Mouse (Mus musculus): ENCODE data around the gene Bcl2a1a.
"Not testable (repeated sequence)": the region's sequence is repeated elsewhere in the genome, so short reads cannot be mapped to it uniquely, and the experiment has no call there.

Bcl2a1a gene

GRCm38 (mm10) chr9:88956670-88957153 is at the start of gene Bcl2a1a:
Bcl2a1a (plus strand) TSS chr9:88956900.
- not testable (repeated sequence) for DNase-seq (ENCODE audit: extremely low spot score, low spot score)

DNA sequence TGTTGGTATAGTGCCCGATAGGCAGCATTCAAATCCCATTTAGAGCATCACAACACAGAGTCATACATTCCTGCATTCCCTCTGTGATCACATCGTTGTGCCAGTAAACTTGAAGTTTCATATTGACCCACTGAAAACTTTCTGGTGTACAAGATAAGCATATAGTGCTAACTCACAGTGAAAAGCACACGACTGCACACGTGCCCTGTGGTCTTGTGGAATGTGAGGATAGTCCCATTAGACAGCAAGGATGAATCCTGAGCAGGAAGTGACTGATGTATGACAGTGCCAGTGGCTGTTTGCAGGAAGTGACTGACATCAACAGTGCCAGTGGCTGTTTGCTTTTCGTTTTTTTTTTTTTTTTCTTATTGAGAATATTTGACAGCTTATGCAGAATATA is 40.1 kb upstream of the Bcl2a1a start:
- not testable (repeated sequence) for DNase-seq (ENCODE audit: extremely low spot score, low spot score)

GRCm38 (mm10) chr9:88938312-88938711 is 18.4 kb upstream of the Bcl2a1a start:
- not testable (repeated sequence) for DNase-seq (ENCODE audit: extremely low spot score, low spot score)

GRCm38 (mm10) chr9:88951466-88951865 is 5.2 kb upstream of the Bcl2a1a start:
- DNase-seq (ENCODE audit: extremely low spot score, low spot score): not testable (repeated sequence)

GRCm38 (mm10) chr9:88953151-88953550 is 3.5 kb upstream of the Bcl2a1a start:
- DNase-seq (ENCODE audit: extremely low spot score, low spot score): not testable (repeated sequence)

DNA sequence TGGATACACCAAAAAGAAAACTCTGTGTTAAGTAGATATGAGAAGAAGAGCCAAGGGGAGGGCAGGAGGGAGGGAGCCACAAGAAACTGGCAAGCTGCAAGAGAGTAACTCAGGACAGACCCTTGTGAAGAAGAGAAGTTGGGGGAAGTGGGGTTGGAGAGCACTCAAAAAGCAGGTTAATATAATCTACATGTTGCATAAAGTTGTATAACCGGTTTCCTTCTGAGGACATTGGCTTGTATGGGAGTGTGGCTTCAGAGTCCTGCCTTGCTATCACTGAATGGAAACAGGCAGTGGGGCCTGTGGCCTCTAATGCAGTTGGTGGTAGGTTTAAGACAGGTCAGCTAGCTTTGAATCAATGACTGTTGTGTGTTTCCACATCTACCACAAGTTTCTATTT is 1.5 kb upstream of the Bcl2a1a start:
- DNase-seq (ENCODE audit: extremely low spot score, low spot score): not testable (repeated sequence)

GRCm38 (mm10) chr9:88956035-88956434 is 665 bp upstream of the Bcl2a1a start:
- not testable (repeated sequence) for DNase-seq (ENCODE audit: extremely low spot score, low spot score)

- no peak for DNase-seq (ENCODE audit: extremely low spot score, low spot score)
These were observed 2.2 kb downstream of the Bcl2a1a start for GRCm38 (mm10) chr9:88958891-88959290.

DNA sequence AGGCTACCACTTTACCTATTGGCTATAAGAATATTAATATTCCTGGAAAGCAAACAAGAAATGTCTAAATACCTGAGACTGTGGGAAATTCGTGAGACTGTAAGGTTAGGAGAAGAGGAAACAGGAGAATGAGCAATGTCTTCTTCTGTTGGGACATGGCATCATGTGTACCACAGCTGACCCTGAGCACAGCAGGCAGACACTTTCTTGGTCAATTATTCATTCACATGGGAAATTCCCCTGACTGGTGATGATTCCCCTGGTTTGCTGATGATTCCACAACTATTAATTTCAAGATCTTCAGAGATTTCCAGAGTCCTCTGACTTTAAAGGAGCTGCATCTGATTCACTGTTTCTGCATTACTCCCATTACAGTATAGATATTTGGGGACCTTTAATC is 3.3 kb downstream of the Bcl2a1a start:
- not testable (repeated sequence) for DNase-seq (ENCODE audit: extremely low spot score, low spot score)

DNA sequence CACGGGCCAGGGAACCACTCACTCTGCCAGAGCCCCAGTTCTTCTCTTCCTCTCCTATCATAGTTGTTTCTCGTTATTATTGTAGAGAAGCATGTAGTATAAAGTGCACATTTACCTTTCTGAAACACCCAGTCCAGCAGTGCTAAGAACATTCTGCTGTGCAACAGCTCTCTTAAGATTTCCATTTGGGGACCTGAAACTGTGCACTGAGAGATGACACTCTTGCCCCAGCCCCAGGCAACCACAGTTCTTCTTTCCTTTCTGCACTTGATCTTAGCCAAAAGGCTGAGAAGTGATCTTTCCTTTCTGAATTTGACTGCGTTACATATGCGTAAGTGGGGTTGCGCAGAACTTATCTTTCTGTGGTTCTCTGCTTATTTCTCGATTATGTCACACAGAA is 9.8 kb downstream of the Bcl2a1a start:
- not testable (repeated sequence) for DNase-seq (ENCODE audit: extremely low spot score, low spot score)

GRCm38 (mm10) chr9:88969502-88969901 is 12.8 kb downstream of the Bcl2a1a start:
- DNase-seq (ENCODE audit: extremely low spot score, low spot score): not testable (repeated sequence)

GRCm38 (mm10) chr9:88976875-88977274 is 20.2 kb downstream of the Bcl2a1a start:
- DNase-seq (ENCODE audit: extremely low spot score, low spot score): not testable (repeated sequence)

DNA sequence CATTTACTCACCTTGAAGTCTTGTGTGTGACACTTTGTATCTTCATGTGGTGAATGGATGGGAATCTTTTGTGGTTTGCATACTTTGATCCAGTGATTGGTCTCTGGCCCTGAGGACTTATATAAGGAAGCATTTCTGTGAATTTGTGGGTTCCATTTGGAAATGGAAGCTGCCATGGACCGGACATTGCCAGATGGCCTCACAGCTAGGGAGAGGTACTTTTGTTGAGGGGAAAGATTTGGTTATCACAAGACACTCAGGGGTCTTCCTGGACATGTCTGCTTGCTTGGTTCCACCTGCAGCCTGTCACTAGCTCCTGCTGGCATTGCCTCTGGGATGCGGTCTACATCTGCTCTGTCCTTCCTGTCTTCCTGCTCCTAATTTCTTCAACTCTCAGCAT is 23.1 kb downstream of the Bcl2a1a start:
- not testable (repeated sequence) for DNase-seq (ENCODE audit: extremely low spot score, low spot score)

- DNase-seq (ENCODE audit: extremely low spot score, low spot score): not testable (repeated sequence)
These were observed 44.8 kb downstream of the Bcl2a1a start for GRCm38 (mm10) chr9:89001541-89001940.
